Mouse (Mus musculus) E14TG2a.4 (cell line): ENCODE data around the gene Nop2.

Experiments
- H3K27me3 ChIP-seq: 2 replicates; pipeline ENCODE4 v1.6.1; 2014; ENCODE audit warnings: low read length, control low read depth; ENCODE audit not compliant: insufficient read depth
- H3K36me3 ChIP-seq: 2 replicates; pipeline ENCODE4 v1.6.1; 2014; ENCODE audit warnings: low read length, control low read depth; ENCODE audit not compliant: insufficient read depth
- H3K4me1 ChIP-seq: replicated peaks from 2 replicates; pipeline ENCODE4 v1.6.1; 2014; ENCODE audit warnings: low read depth, low read length, control low read depth
- H3K4me3 ChIP-seq: replicated peaks from 2 replicates; pipeline ENCODE4 v1.5.1; 2014; ENCODE audit warnings: mild to moderate bottlenecking, low read length
- H3K9me3 ChIP-seq: 2 replicates; pipeline ENCODE4 v1.6.1; 2014; ENCODE audit warnings: low read length, control low read depth
- CTCF ChIP-seq: conservative IDR thresholded peaks from 2 replicates; pipeline ENCODE4 v1.5.1; 2014; ENCODE audit warnings: low read length
- NANOG ChIP-seq: IDR thresholded peaks from 2 replicates; pipeline ENCODE4 v1.6.1; 2014; ENCODE audit warnings: borderline replicate concordance, low read length, mixed read lengths
- POU5F1 ChIP-seq: IDR thresholded peaks from 2 replicates; pipeline ENCODE4 v1.6.1; 2014; ENCODE audit warnings: low read length, borderline replicate concordance

The Nop2 gene

GRCm38 (mm10) chr6:125099421-125099971 lies 32.2 kb upstream of the Nop2 start:
- no peaks in the 10 kb centered on the region for H3K27me3 ChIP-seq
- H3K4me1 ChIP-seq: peaks cover 61% of the 10 kb centered on the region
- TF ChIP-seq CTCF: no peak
- TF ChIP-seq NANOG: no peak
- H3K36me3 ChIP-seq: peaks cover 75% of the 10 kb centered on the region
- H3K9me3 ChIP-seq: no peaks in the 10 kb centered on the region
- H3K4me3 ChIP-seq: peak overlapping the region; percentile 46

GRCm38 (mm10) chr6:125101444-125101843 lies 30.3 kb upstream of the Nop2 start:
- no peaks in the 10 kb centered on the region for H3K27me3 ChIP-seq
- TF ChIP-seq NANOG (no peak), CTCF (no peak), POU5F1 (no peak)
- H3K4me1 ChIP-seq: peaks cover 54% of the 10 kb centered on the region
- peak overlapping the region; percentile 6; the same call in 1 of the 2 replicates for H3K4me3 ChIP-seq
- peaks cover 94% of the 10 kb centered on the region for H3K36me3 ChIP-seq
- no peaks in the 10 kb centered on the region for H3K9me3 ChIP-seq

GRCm38 (mm10) chr6:125104223-125104622 lies 27.5 kb upstream of the Nop2 start:
- Histone ChIP-seq H3K27me3 (no peaks in the 10 kb centered on the region), H3K4me3 (no peak overlapping the region), H3K9me3 (no peaks in the 10 kb centered on the region), H3K4me1 (peaks cover 41% of the 10 kb centered on the region), H3K36me3 (peaks cover 100% of the 10 kb centered on the region)
- TF ChIP-seq CTCF (no peak), POU5F1 (no peak), NANOG (no peak)

- H3K4me1 ChIP-seq: peaks cover 13% of the 10 kb centered on the region
- no peaks in the 10 kb centered on the region for H3K27me3 ChIP-seq
- H3K4me3 ChIP-seq: no peak overlapping the region
- TF ChIP-seq POU5F1 (no peak), CTCF (peak; percentile 77)
- H3K36me3 ChIP-seq: peaks cover 100% of the 10 kb centered on the region
- no peaks in the 10 kb centered on the region for H3K9me3 ChIP-seq
These were observed 24.0 kb upstream of the Nop2 start for GRCm38 (mm10) chr6:125107705-125108104.

- H3K27me3 ChIP-seq: no peaks in the 10 kb centered on the region
- peaks cover 100% of the 10 kb centered on the region for H3K36me3 ChIP-seq
- no peak for TF ChIP-seq NANOG
- no peak for TF ChIP-seq POU5F1
- no peak for TF ChIP-seq CTCF
- H3K4me3 ChIP-seq: no peak overlapping the region
- no peaks in the 10 kb centered on the region for H3K9me3 ChIP-seq
- peaks cover 13% of the 10 kb centered on the region for H3K4me1 ChIP-seq
These were observed 22.3 kb upstream of the Nop2 start for GRCm38 (mm10) chr6:125109371-125109770.

GRCm38 (mm10) chr6:125110927-125111326 lies 20.8 kb upstream of the Nop2 start:
- Histone ChIP-seq H3K4me1 (peaks cover 13% of the 10 kb centered on the region), H3K36me3 (peaks cover 100% of the 10 kb centered on the region), H3K4me3 (no peak overlapping the region), H3K27me3 (no peaks in the 10 kb centered on the region), H3K9me3 (no peaks in the 10 kb centered on the region)
- TF ChIP-seq CTCF: peak; percentile 52
- no peak for TF ChIP-seq NANOG

GRCm38 (mm10) chr6:125112553-125112952 lies 19.2 kb upstream of the Nop2 start:
- TF ChIP-seq POU5F1 (no peak), CTCF (no peak), NANOG (no peak)
- Histone ChIP-seq H3K36me3 (peaks cover 100% of the 10 kb centered on the region), H3K27me3 (no peaks in the 10 kb centered on the region)

GRCm38 (mm10) chr6:125119387-125119786 lies 12.3 kb upstream of the Nop2 start:
- Histone ChIP-seq H3K4me3 (no peak overlapping the region), H3K27me3 (no peaks in the 10 kb centered on the region), H3K9me3 (no peaks in the 10 kb centered on the region), H3K36me3 (peaks cover 100% of the 10 kb centered on the region), H3K4me1 (peaks cover 7% of the 10 kb centered on the region)
- TF ChIP-seq POU5F1 (no peak), CTCF (no peak), NANOG (no peak)

More at GRCm38 (mm10) chr6:125112553-125112952, 19.2 kb upstream of the Nop2 start:
- Histone ChIP-seq H3K4me1 (peaks cover 13% of the 10 kb centered on the region), H3K4me3 (no peak overlapping the region), H3K9me3 (no peaks in the 10 kb centered on the region)

GRCm38 (mm10) chr6:125128724-125129123 lies 3.0 kb upstream of the Nop2 start:
- H3K27me3 ChIP-seq: no peaks in the 10 kb centered on the region
- no peaks in the 10 kb centered on the region for H3K9me3 ChIP-seq
- no peak overlapping the region for H3K4me3 ChIP-seq
- peaks cover 79% of the 10 kb centered on the region for H3K36me3 ChIP-seq
- TF ChIP-seq CTCF (no peak), NANOG (no peak), POU5F1 (no peak)
- H3K4me1 ChIP-seq: peaks cover 40% of the 10 kb centered on the region
